Mouse (Mus musculus) kidney, embryonic 15.5 days (tissue): Measurements from ENCODE around the gene Trpm4. TPM values are rescaled to one million over a fixed set of nuclear protein-coding genes. Genes with fewer than 3 reads are reported as not detected.

Experiments used
- ATAC-seq: fragments of 200-750 bp; cut with Nextera tagmentation; replicated peaks from 2 replicates; pipeline ENCODE4 v1.8.0; 2017; ENCODE audit warnings: moderate TSS enrichment; ENCODE audit not compliant: low FRiP score
- H3K27ac ChIP-seq: fragments of 300-500 bp; sonication (generic); 2 replicates; pipeline ENCODE4 v1.5.1; 2015; ENCODE audit warnings: mild to moderate bottlenecking, inconsistent platforms
- H3K27me3 ChIP-seq: fragments of 300-500 bp; sonication (generic); 2 replicates; pipeline ENCODE4 v1.6.1; 2015; ENCODE audit warnings: inconsistent platforms
- H3K36me3 ChIP-seq: fragments of 300-500 bp; sonication (generic); 2 replicates; pipeline ENCODE4 v1.6.1; 2015; ENCODE audit warnings: inconsistent platforms
- H3K4me1 ChIP-seq: fragments of 300-500 bp; sonication (generic); 2 replicates; pipeline ENCODE4 v1.6.1; 2015; ENCODE audit warnings: inconsistent platforms
- H3K4me2 ChIP-seq: fragments of 300-500 bp; sonication (generic); 2 replicates; pipeline ENCODE4 v1.6.1; 2015; ENCODE audit warnings: moderate library complexity, mild to moderate bottlenecking, inconsistent platforms
- H3K4me3 ChIP-seq: fragments of 300-500 bp; sonication (generic); replicated peaks from 2 replicates; pipeline ENCODE4 v1.5.1; 2015; ENCODE audit warnings: mild to moderate bottlenecking, inconsistent platforms
- H3K9ac ChIP-seq: fragments of 300-500 bp; sonication (generic); 2 replicates; pipeline ENCODE4 v1.6.1; 2015; ENCODE audit warnings: mild to moderate bottlenecking, inconsistent platforms
- H3K9me3 ChIP-seq: fragments of 300-500 bp; sonication (generic); replicated peaks from 2 replicates; pipeline ENCODE4 v1.6.1; 2016; ENCODE audit warnings: inconsistent platforms
- WGBS: fragments of 180-500 bp; shearing (Covaris S2); methylation state at CpG from one replicate; pipeline ENCODE4 v1.1.7; 2015; ENCODE audit warnings: mixed read lengths; 5-methylcytosine and 5-hydroxymethylcytosine counted together
- polyA plus RNA-seq: library from polyadenylated mRNA; unstranded; fragments of >200 nt; fragmentation: Nextera tagmentation; extraction: Ambion mirVana; gene quantifications from 2 replicates; pipeline ENCODE4 v1.2.1, GENCODE M21; 2015

Gene Trpm4
- 17.4 and 19.0 TPM in 2 replicates for polyA plus RNA-seq

GRCm38 (mm10) chr7:45333431-45333982 is at the start of gene Trpm4:
Trpm4 (minus strand) TSS chr7:45333780.
- H3K4me1 ChIP-seq: peaks cover 50% of the 10 kb centered on the region
- no peaks in the 10 kb centered on the region; the same call in 1 of the 2 replicates for H3K27me3 ChIP-seq
- no peaks in the 10 kb centered on the region for H3K9me3 ChIP-seq
- WGBS: under 1% methylated on average over 38 of the region's 38 CpGs
- H3K9ac ChIP-seq: peak within 1 kb of the TSS; percentile 65
- H3K4me2 ChIP-seq: peak within 1 kb of the TSS; percentile 85
- 0 out of 2 replicates have a peak, but pooled peaks cover 3% of the 10 kb centered on the region for H3K36me3 ChIP-seq
- peak within 1 kb of the TSS; percentile 93 for H3K27ac ChIP-seq
- peak; percentile 41 for ATAC-seq
- peak within 1 kb of the TSS; percentile 67 for H3K4me3 ChIP-seq

GRCm38 (mm10) chr7:45376057-45376456 is 42.5 kb upstream of the Trpm4 start:
- H3K27me3 ChIP-seq: no peaks in the 10 kb centered on the region
- H3K27ac ChIP-seq: no peak overlapping the region
- no peak overlapping the region for H3K4me2 ChIP-seq
- peaks cover 87% of the 10 kb centered on the region for H3K36me3 ChIP-seq
- no peak for ATAC-seq
- H3K4me1 ChIP-seq: peaks cover 7% of the 10 kb centered on the region; the same call in 1 of the 2 replicates
- H3K9ac ChIP-seq: no peak overlapping the region
- WGBS: 88% methylated on average over 1 of the region's 1 CpGs
- H3K9me3 ChIP-seq: no peaks in the 10 kb centered on the region
- H3K4me3 ChIP-seq: no peak overlapping the region

- WGBS: 90% methylated on average over 8 of the region's 8 CpGs
- no peak for ATAC-seq
- peaks cover 72% of the 10 kb centered on the region for H3K36me3 ChIP-seq
These were observed 41.0 kb upstream of the Trpm4 start for GRCm38 (mm10) chr7:45374620-45375019.

GRCm38 (mm10) chr7:45372371-45372770 is 38.8 kb upstream of the Trpm4 start:
- Histone ChIP-seq H3K27ac (no peak overlapping the region), H3K36me3 (peaks cover 50% of the 10 kb centered on the region), H3K27me3 (peaks cover 25% of the 10 kb centered on the region), H3K9ac (no peak overlapping the region), H3K4me1 (peaks cover 27% of the 10 kb centered on the region), H3K4me3 (no peak overlapping the region), H3K4me2 (no peak overlapping the region), H3K9me3 (no peaks in the 10 kb centered on the region)
- 78% methylated on average over 5 of the region's 5 CpGs for WGBS
- ATAC-seq: no peak

More at GRCm38 (mm10) chr7:45374620-45375019, 41.0 kb upstream of the Trpm4 start:
- no peak overlapping the region for H3K9ac ChIP-seq
- H3K27me3 ChIP-seq: peaks cover 6% of the 10 kb centered on the region
- no peak overlapping the region for H3K4me3 ChIP-seq
- H3K27ac ChIP-seq: no peak overlapping the region
- no peaks in the 10 kb centered on the region for H3K9me3 ChIP-seq
- H3K4me1 ChIP-seq: peaks cover 16% of the 10 kb centered on the region
- H3K4me2 ChIP-seq: no peak overlapping the region

- Histone ChIP-seq H3K4me3 (peak within 1 kb of the TSS; percentile 56), H3K9ac (peak within 1 kb of the TSS; percentile 44), H3K9me3 (no peaks in the 10 kb centered on the region), H3K4me2 (peak within 1 kb of the TSS; percentile 97), H3K27me3 (peaks cover 34% of the 10 kb centered on the region), H3K27ac (no peak within 1 kb of the TSS), H3K4me1 (peaks cover 38% of the 10 kb centered on the region), H3K36me3 (peaks cover 33% of the 10 kb centered on the region)
- ATAC-seq: peak; percentile 79
- WGBS: 9% methylated on average over 28 of the region's 28 CpGs
These were observed 37.1 kb upstream of the Trpm4 start, which contains the start of gene Lin7b for GRCm38 (mm10) chr7:45370475-45371311. Lin7b (minus strand) TSS chr7:45370583.

- Histone ChIP-seq H3K9me3 (no peaks in the 10 kb centered on the region), H3K27me3 (peaks cover 41% of the 10 kb centered on the region), H3K27ac (no peak overlapping the region), H3K4me1 (peaks cover 40% of the 10 kb centered on the region), H3K36me3 (peaks cover 26% of the 10 kb centered on the region), H3K4me3 (peak overlapping the region; percentile 56), H3K9ac (peak overlapping the region; percentile 44), H3K4me2 (peak overlapping the region; percentile 97)
- peak; percentile 1; the same call in 1 of the 2 replicates for ATAC-seq
- WGBS: 5% methylated on average over 52 of the region's 52 CpGs
These were observed 36.4 kb upstream of the Trpm4 start for GRCm38 (mm10) chr7:45369836-45370474.

- no peak for ATAC-seq
- Histone ChIP-seq H3K4me3 (no peak overlapping the region), H3K36me3 (peaks cover 20% of the 10 kb centered on the region), H3K9me3 (no peaks in the 10 kb centered on the region), H3K27ac (no peak overlapping the region), H3K4me2 (no peak overlapping the region), H3K27me3 (peaks cover 48% of the 10 kb centered on the region), H3K4me1 (peaks cover 40% of the 10 kb centered on the region), H3K9ac (no peak overlapping the region)
- 74% methylated on average over 16 of the region's 16 CpGs for WGBS
These were observed 35.6 kb upstream of the Trpm4 start for GRCm38 (mm10) chr7:45369022-45369745.

- Histone ChIP-seq H3K4me1 (peaks cover 40% of the 10 kb centered on the region), H3K4me2 (peak overlapping the region; percentile 99), H3K9me3 (no peaks in the 10 kb centered on the region), H3K9ac (no peak overlapping the region), H3K27me3 (peaks cover 58% of the 10 kb centered on the region), H3K27ac (no peak overlapping the region), H3K36me3 (peaks cover 10% of the 10 kb centered on the region), H3K4me3 (no peak overlapping the region)
- WGBS: 80% methylated on average over 15 of the region's 15 CpGs
- ATAC-seq: no peak
These were observed 34.6 kb upstream of the Trpm4 start for GRCm38 (mm10) chr7:45368178-45368577.

GRCm38 (mm10) chr7:45367020-45367880 is 33.7 kb upstream of the Trpm4 start:
- H3K4me3 ChIP-seq: peak overlapping the region; percentile 62
- H3K27me3 ChIP-seq: peaks cover 67% of the 10 kb centered on the region
- H3K27ac ChIP-seq: peak overlapping the region; percentile 64; the same call in 1 of the 2 replicates
- ATAC-seq: peak; percentile 81
- 0 out of 2 replicates have a peak, but pooled peaks cover under 1% of the 10 kb centered on the region for H3K36me3 ChIP-seq
- peaks cover 45% of the 10 kb centered on the region for H3K4me1 ChIP-seq
- H3K4me2 ChIP-seq: peak overlapping the region; percentile 99
- peak overlapping the region; percentile 47 for H3K9ac ChIP-seq
- H3K9me3 ChIP-seq: no peaks in the 10 kb centered on the region
- WGBS: under 1% methylated on average over 70 of the region's 70 CpGs

GRCm38 (mm10) chr7:45366652-45367019 is 33.1 kb upstream of the Trpm4 start, which contains the start of gene Ppfia3:
Ppfia3 (minus strand) TSS chr7:45367019.
- peaks cover 51% of the 10 kb centered on the region for H3K4me1 ChIP-seq
- no peaks in the 10 kb centered on the region for H3K36me3 ChIP-seq
- peak within 1 kb of the TSS; percentile 47 for H3K9ac ChIP-seq
- peak within 1 kb of the TSS; percentile 62 for H3K4me3 ChIP-seq
- peak within 1 kb of the TSS; percentile 99 for H3K4me2 ChIP-seq
- H3K27ac ChIP-seq: peak within 1 kb of the TSS; percentile 64; the same call in 1 of the 2 replicates
- peak; percentile 8; the same call in 1 of the 2 replicates for ATAC-seq
- no peaks in the 10 kb centered on the region for H3K9me3 ChIP-seq
- peaks cover 73% of the 10 kb centered on the region for H3K27me3 ChIP-seq
- WGBS: under 1% methylated on average over 26 of the region's 26 CpGs
